Mouse (Mus musculus): ENCODE data around the gene Proca1.

- no peak for TF ChIP-seq CTCF (IDR thresholded peaks at IDR 0.05; ENCODE audit: low read depth, low read length)
- no peak for TF ChIP-seq POLR2A (IDR thresholded peaks at IDR 0.05; ENCODE audit: insufficient read depth, low read length)
These were observed 40.6 kb upstream of the Proca1 start for GRCm38 (mm10) chr11:78152299-78153231.

Measured in ES-Bruce4 (cell line).